ENCODE assay signal across 27 mouse cellular contexts in genomic region chr11:26063252-26063651, GRCm38 (mm10).
DNase-seq lines count a peak whose midpoint lies in the region; ATAC-seq lines count a peak whose summit lies in the region.
"Had no signal": no experiment of that assay in that cellular context is flagged by ENCODE, and none has a peak within 500 bp of the region (broad histone marks: within the 10 kb centered on the region; RNA-seq: fewer than 3 reads in every experiment).

No protein-coding gene starts in this region.

- no peak overlapping the region for H3K4me3 ChIP-seq in forebrain, embryonic 14.5 days (ENCODE audit: low read depth, low read length)
- no peak overlapping the region for H3K4me3 ChIP-seq in forebrain, embryonic 11.5 days (ENCODE audit: low read depth, low read length)
- H3K4me3 ChIP-seq in midbrain, embryonic 14.5 days (replicated peaks; ENCODE audit: low read depth, low read length): no peak overlapping the region
- no peak overlapping the region for H3K4me3 ChIP-seq in midbrain, embryonic 10.5 days
- H3K4me3 ChIP-seq in midbrain, embryonic 16.5 days (ENCODE audit: low read depth, low read length): no peak overlapping the region
- H3K4me3 ChIP-seq: embryonic facial prominence, embryonic 13.5 days; embryonic facial prominence, embryonic 15.5 days; erythroblast, embryonic 14.5 days; forebrain, embryonic 10.5 days; forebrain, embryonic 13.5 days had no signal

- peaks cover 14% of the 10 kb centered on the region for H3K4me1 ChIP-seq in forebrain, embryonic 14.5 days (ENCODE audit: control insufficient read depth, insufficient read depth, low read length)
- H3K4me1 ChIP-seq in forebrain, embryonic 11.5 days (replicated peaks; ENCODE audit: control insufficient read depth, insufficient read depth, low read length): no peaks in the 10 kb centered on the region
- peaks cover 18% of the 10 kb centered on the region for H3K4me1 ChIP-seq in midbrain, embryonic 14.5 days (ENCODE audit: control insufficient read depth, insufficient read depth, low read length)
- peaks cover 12% of the 10 kb centered on the region for H3K4me1 ChIP-seq in midbrain, embryonic 10.5 days
- H3K4me1 ChIP-seq in midbrain, embryonic 16.5 days (ENCODE audit: control insufficient read depth, insufficient read depth, low read length): peaks cover 14% of the 10 kb centered on the region
- H3K4me1 ChIP-seq: embryonic facial prominence, embryonic 13.5 days; embryonic facial prominence, embryonic 15.5 days had no signal

- 5% methylated on average over 2 of the region's 2 CpGs for WGBS in forebrain, embryonic 14.5 days
- 23% methylated on average over 2 of the region's 2 CpGs for WGBS in forebrain, embryonic 11.5 days
- 21% methylated on average over 2 of the region's 2 CpGs for WGBS in midbrain, embryonic 14.5 days
- WGBS in midbrain, embryonic 10.5 days: 34% methylated on average over 2 of the region's 2 CpGs
- 19% methylated on average over 2 of the region's 2 CpGs for WGBS in midbrain, embryonic 16.5 days

- DNase-seq in forebrain, embryonic 14.5 days (ENCODE audit: low spot score): no peak
- DNase-seq in forebrain, embryonic 11.5 days (ENCODE audit: low spot score): no peak
- peak; percentile 55 for DNase-seq in midbrain, embryonic 14.5 days
- no peak for DNase-seq in midbrain, embryonic 10.5 days (ENCODE audit: low spot score)
- peak; percentile 8 for DNase-seq in ZHBTc4 (ENCODE audit: low read depth, low spot score)
- DNase-seq in ovary, postnatal 10 days (ENCODE audit: low spot score): no peak
- no peak for DNase-seq in thymus, postnatal 14 days
- DNase-seq: adrenal gland, adult 2 months; adrenal gland, postnatal 10 days; adrenal gland, postnatal 25 days; B cell, adult 2 months; cerebellum, adult 11-12 months; cerebellum, adult 2 months; cerebellum, adult 9-10 months; cerebellum, postnatal 10 days; cerebellum, postnatal 25 days; embryo, embryonic 11 days had no signal

- H3K27me3 ChIP-seq in forebrain, embryonic 14.5 days (replicated peaks; ENCODE audit: control insufficient read depth, insufficient read depth, low read length): no peaks in the 10 kb centered on the region
- no peaks in the 10 kb centered on the region for H3K27me3 ChIP-seq in forebrain, embryonic 11.5 days (ENCODE audit: control insufficient read depth, insufficient read depth, low read length)
- no peaks in the 10 kb centered on the region for H3K27me3 ChIP-seq in midbrain, embryonic 14.5 days (ENCODE audit: control insufficient read depth, insufficient read depth, low read length)
- H3K27me3 ChIP-seq in midbrain, embryonic 10.5 days (ENCODE audit: low read depth, poor library complexity, severe bottlenecking): no peaks in the 10 kb centered on the region
- H3K27me3 ChIP-seq in midbrain, embryonic 16.5 days (ENCODE audit: control insufficient read depth, insufficient read depth, low read depth, low read length): no peaks in the 10 kb centered on the region
- H3K27me3 ChIP-seq: CH12.LX; embryonic facial prominence, embryonic 13.5 days; embryonic facial prominence, embryonic 15.5 days; forebrain, embryonic 13.5 days had no signal

- no peaks in the 10 kb centered on the region for H3K9me3 ChIP-seq in forebrain, embryonic 14.5 days (replicated peaks; ENCODE audit: control insufficient read depth, low read length)
- no peaks in the 10 kb centered on the region for H3K9me3 ChIP-seq in forebrain, embryonic 11.5 days (ENCODE audit: control insufficient read depth, low read length)
- no peaks in the 10 kb centered on the region for H3K9me3 ChIP-seq in midbrain, embryonic 14.5 days (ENCODE audit: control insufficient read depth, low read length)
- no peaks in the 10 kb centered on the region for H3K9me3 ChIP-seq in midbrain, embryonic 10.5 days (replicated peaks)
- no peaks in the 10 kb centered on the region for H3K9me3 ChIP-seq in midbrain, embryonic 16.5 days (replicated peaks; ENCODE audit: control insufficient read depth, low read length, poor library complexity, severe bottlenecking)
- H3K9me3 ChIP-seq: embryonic facial prominence, embryonic 13.5 days; embryonic facial prominence, embryonic 15.5 days; forebrain, embryonic 10.5 days; forebrain, embryonic 13.5 days; G1E had no signal

- H3K9ac ChIP-seq in forebrain, embryonic 14.5 days (ENCODE audit: low read length): no peak overlapping the region
- H3K9ac ChIP-seq in forebrain, embryonic 11.5 days (ENCODE audit: low read length): no peak overlapping the region
- H3K9ac ChIP-seq in midbrain, embryonic 14.5 days (replicated peaks; ENCODE audit: low read length): no peak overlapping the region
- no peak overlapping the region for H3K9ac ChIP-seq in midbrain, embryonic 16.5 days (ENCODE audit: low read depth, low read length)
- H3K9ac ChIP-seq: embryonic facial prominence, embryonic 13.5 days; embryonic facial prominence, embryonic 15.5 days; forebrain, embryonic 13.5 days had no signal

- H3K4me2 ChIP-seq in forebrain, embryonic 14.5 days (ENCODE audit: low read length): no peak overlapping the region
- no peak overlapping the region for H3K4me2 ChIP-seq in forebrain, embryonic 11.5 days (ENCODE audit: low read depth, low read length, severe bottlenecking)
- H3K4me2 ChIP-seq in midbrain, embryonic 14.5 days (ENCODE audit: low read length): no peak overlapping the region
- H3K4me2 ChIP-seq in midbrain, embryonic 16.5 days (ENCODE audit: low read length): no peak overlapping the region
- H3K4me2 ChIP-seq: embryonic facial prominence, embryonic 13.5 days; embryonic facial prominence, embryonic 15.5 days; forebrain, embryonic 13.5 days had no signal

- 0 out of 2 replicates have a peak, but pooled peaks have one; percentile 40 for ATAC-seq in forebrain, embryonic 14.5 days
- no peak for ATAC-seq in forebrain, embryonic 11.5 days (replicated peaks; ENCODE audit: low FRiP score)
- ATAC-seq in midbrain, embryonic 14.5 days (ENCODE audit: low FRiP score, low TSS enrichment): no peak; the same call in 1 of the 2 replicates
- ATAC-seq in midbrain, embryonic 16.5 days: peak; percentile 45; the same call in 1 of the 2 replicates
- ATAC-seq: CD4-positive, CD25-positive, alpha-beta regulatory T cell, adult 4 months; forebrain, embryonic 13.5 days; Patski had no signal

- no peaks in the 10 kb centered on the region for H3K36me3 ChIP-seq in forebrain, embryonic 14.5 days (ENCODE audit: control insufficient read depth, insufficient read depth, low read length)
- no peaks in the 10 kb centered on the region for H3K36me3 ChIP-seq in forebrain, embryonic 11.5 days (ENCODE audit: control insufficient read depth, insufficient read depth, low read length)
- no peaks in the 10 kb centered on the region for H3K36me3 ChIP-seq in midbrain, embryonic 14.5 days (ENCODE audit: control insufficient read depth, insufficient read depth, low read length)
- no peaks in the 10 kb centered on the region for H3K36me3 ChIP-seq in midbrain, embryonic 10.5 days
- H3K36me3 ChIP-seq in midbrain, embryonic 16.5 days (ENCODE audit: control insufficient read depth, insufficient read depth, low read length): no peaks in the 10 kb centered on the region
- H3K36me3 ChIP-seq: embryonic facial prominence, embryonic 13.5 days; embryonic facial prominence, embryonic 15.5 days; forebrain, embryonic 10.5 days; G1E had no signal

- no peak overlapping the region for H3K27ac ChIP-seq in forebrain, embryonic 14.5 days (ENCODE audit: low read depth, low read length)
- no peak overlapping the region for H3K27ac ChIP-seq in forebrain, embryonic 11.5 days (ENCODE audit: low read depth, low read length)
- no peak overlapping the region for H3K27ac ChIP-seq in midbrain, embryonic 14.5 days (replicated peaks; ENCODE audit: low read depth, low read length)
- no peak overlapping the region for H3K27ac ChIP-seq in midbrain, embryonic 10.5 days (replicated peaks)
- no peak overlapping the region for H3K27ac ChIP-seq in midbrain, embryonic 16.5 days (ENCODE audit: low read length)
- H3K27ac ChIP-seq: embryonic facial prominence, embryonic 13.5 days; embryonic facial prominence, embryonic 15.5 days; forebrain, embryonic 13.5 days had no signal

Comparison
In these comparisons a context has a peak if more than half of its experiments do, and no peak if none do; other contexts are left out.
1. ATAC-seq: peak in forebrain, embryonic 14.5 days (single experiment) and midbrain, embryonic 16.5 days (single experiment); none in forebrain, embryonic 11.5 days (single experiment) and midbrain, embryonic 14.5 days (single experiment).
2. DNase-seq: peak in midbrain, embryonic 14.5 days (single experiment) and ZHBTc4 (single experiment); none in forebrain, embryonic 14.5 days (single experiment), forebrain, embryonic 11.5 days (single experiment), midbrain, embryonic 10.5 days (single experiment), ovary, postnatal 10 days (single experiment) and thymus, postnatal 14 days (single experiment).